Mouse (Mus musculus): ENCODE data around the gene Brf1. TPM values are rescaled to one million over a fixed set of nuclear protein-coding genes. Genes with fewer than 3 reads are reported as not detected.

Brf1 gene
- polyA plus RNA-seq, 1 experiment, result 27.2 TPM

DNA sequence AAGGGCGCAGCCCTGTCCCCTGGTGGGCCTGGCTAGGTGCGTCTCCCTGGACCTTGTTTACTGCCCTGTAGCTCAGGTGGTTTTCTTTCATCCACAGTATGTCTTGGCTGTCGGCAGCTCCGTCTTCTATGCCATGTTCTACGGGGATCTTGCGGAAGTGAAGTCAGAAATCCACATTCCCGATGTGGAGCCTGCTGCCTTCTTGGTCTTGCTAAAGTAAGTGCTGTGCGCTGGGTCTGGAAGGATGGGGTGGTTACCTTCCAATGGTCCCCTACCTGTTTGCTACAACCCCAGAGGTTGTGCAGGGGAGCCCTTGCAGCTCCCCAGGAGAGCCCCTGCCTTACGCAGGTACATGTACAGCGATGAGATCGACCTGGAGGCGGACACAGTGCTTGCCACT, 23.3 kb downstream of the Brf1 start:
- Histone ChIP-seq H3K36me3 (ENCODE audit: control insufficient read depth, insufficient read depth) (peaks cover 61% of the 10 kb centered on the region), H3ac (ENCODE audit: control insufficient read depth, insufficient read length, low read depth) (peak overlapping the region; percentile 77), H3K27me3 (ENCODE audit: control insufficient read depth, insufficient read depth, insufficient read length) (no peaks in the 10 kb centered on the region), H3K4me3 (ENCODE audit: insufficient read depth, poor library complexity, severe bottlenecking) (peak overlapping the region; percentile 53), H3K79me2 (ENCODE audit: control insufficient read depth, insufficient read depth) (peaks cover 21% of the 10 kb centered on the region), H3K79me3 (ENCODE audit: low read depth) (peaks cover 1% of the 10 kb centered on the region)
- no peak for TF ChIP-seq CTCF (IDR thresholded peaks at IDR 0.05; ENCODE audit: control insufficient read depth, insufficient read depth, insufficient read length)
- no peak for TF ChIP-seq MYOG (IDR thresholded peaks at IDR 0.05; ENCODE audit: control insufficient read depth, extremely low read depth, insufficient read length)
- TF ChIP-seq MYOD1 (IDR thresholded peaks at IDR 0.05; ENCODE audit: control insufficient read depth, insufficient read length, low read depth), result no peak
- no peak for TF ChIP-seq CEBPB (IDR thresholded peaks at IDR 0.05; ENCODE audit: low read depth)
- TF ChIP-seq USF1 (IDR thresholded peaks at IDR 0.05; ENCODE audit: low read depth), result no peak
- no peak for TF ChIP-seq MAX (IDR thresholded peaks at IDR 0.05)
- no peak for TF ChIP-seq FOSL1 (IDR thresholded peaks at IDR 0.05; ENCODE audit: insufficient read depth, low read length, poor library complexity, severe bottlenecking)

GRCm38 (mm10) chr12:112976371-112977073, 24.0 kb downstream of the Brf1 start, which contains the start of gene Btbd6:
Btbd6 (plus strand) TSS chr12:112976482.
- Histone ChIP-seq H3K4me3 (ENCODE audit: insufficient read depth, poor library complexity, severe bottlenecking) (peak within 1 kb of the TSS; percentile 53), H3K36me3 (ENCODE audit: control insufficient read depth, insufficient read depth) (peaks cover 57% of the 10 kb centered on the region), H3ac (ENCODE audit: control insufficient read depth, insufficient read length, low read depth) (peak within 1 kb of the TSS; percentile 77), H3K79me2 (ENCODE audit: control insufficient read depth, insufficient read depth) (peaks cover 21% of the 10 kb centered on the region), H3K27me3 (ENCODE audit: control insufficient read depth, insufficient read depth, insufficient read length) (no peaks in the 10 kb centered on the region), H3K79me3 (ENCODE audit: low read depth) (peaks cover 1% of the 10 kb centered on the region)
- TF ChIP-seq CEBPB (IDR thresholded peaks at IDR 0.05; ENCODE audit: low read depth) (no peak), MYOG (IDR thresholded peaks at IDR 0.05; ENCODE audit: control insufficient read depth, extremely low read depth, insufficient read length) (no peak), MAX (IDR thresholded peaks at IDR 0.05) (peak; percentile 47), USF1 (IDR thresholded peaks at IDR 0.05; ENCODE audit: low read depth) (no peak), MYOD1 (IDR thresholded peaks at IDR 0.05; ENCODE audit: control insufficient read depth, insufficient read length, low read depth) (no peak), FOSL1 (IDR thresholded peaks at IDR 0.05; ENCODE audit: insufficient read depth, low read length, poor library complexity, severe bottlenecking) (no peak), CTCF (IDR thresholded peaks at IDR 0.05; ENCODE audit: control insufficient read depth, insufficient read depth, insufficient read length) (peak; percentile 90)

DNA sequence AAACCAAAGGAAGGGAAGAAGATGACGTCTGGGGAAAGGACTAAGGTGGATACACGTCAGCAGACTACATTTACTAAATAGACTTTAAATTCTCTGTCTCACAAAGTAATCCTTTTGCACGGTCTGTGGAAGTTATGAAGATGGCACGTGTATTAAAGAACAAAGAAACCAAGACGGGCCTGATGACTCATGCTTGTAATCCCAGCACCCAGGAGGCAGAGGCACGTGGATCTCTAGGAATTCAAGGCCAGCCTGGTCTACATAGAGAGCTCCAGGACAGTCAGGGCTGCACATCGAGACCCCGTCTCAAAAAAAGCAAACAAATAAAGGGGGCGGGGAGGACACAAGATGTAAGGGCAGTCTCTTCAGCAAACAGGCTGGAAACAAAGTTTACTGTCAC, 25.8 kb downstream of the Brf1 start:
- Histone ChIP-seq H3K27me3 (ENCODE audit: control insufficient read depth, insufficient read depth, insufficient read length) (no peaks in the 10 kb centered on the region), H3ac (ENCODE audit: control insufficient read depth, insufficient read length, low read depth) (no peak overlapping the region), H3K79me3 (ENCODE audit: low read depth) (peaks cover 1% of the 10 kb centered on the region), H3K4me3 (ENCODE audit: insufficient read depth, poor library complexity, severe bottlenecking) (no peak overlapping the region), H3K36me3 (ENCODE audit: control insufficient read depth, insufficient read depth) (peaks cover 57% of the 10 kb centered on the region), H3K79me2 (ENCODE audit: control insufficient read depth, insufficient read depth) (peaks cover 21% of the 10 kb centered on the region)
- TF ChIP-seq CEBPB (IDR thresholded peaks at IDR 0.05; ENCODE audit: low read depth), result no peak
- no peak for TF ChIP-seq MYOG (IDR thresholded peaks at IDR 0.05; ENCODE audit: control insufficient read depth, extremely low read depth, insufficient read length)

GRCm38 (mm10) chr12:112969616-112970015, 30.9 kb downstream of the Brf1 start:
- peaks cover 1% of the 10 kb centered on the region for H3K79me3 ChIP-seq (ENCODE audit: low read depth)
- H3K36me3 ChIP-seq (ENCODE audit: control insufficient read depth, insufficient read depth), result peaks cover 82% of the 10 kb centered on the region
- H3K27me3 ChIP-seq (ENCODE audit: control insufficient read depth, insufficient read depth, insufficient read length), result no peaks in the 10 kb centered on the region
- no peak overlapping the region for H3ac ChIP-seq (ENCODE audit: control insufficient read depth, insufficient read length, low read depth)
- H3K4me3 ChIP-seq (ENCODE audit: insufficient read depth, poor library complexity, severe bottlenecking), result no peak overlapping the region
- no peaks in the 10 kb centered on the region for H3K79me2 ChIP-seq (ENCODE audit: control insufficient read depth, insufficient read depth)
- TF ChIP-seq USF1 (IDR thresholded peaks at IDR 0.05; ENCODE audit: low read depth), result no peak
- no peak for TF ChIP-seq MYOD1 (IDR thresholded peaks at IDR 0.05; ENCODE audit: control insufficient read depth, insufficient read length, low read depth)
- TF ChIP-seq MYOG (IDR thresholded peaks at IDR 0.05; ENCODE audit: control insufficient read depth, extremely low read depth, insufficient read length), result no peak
- no peak for TF ChIP-seq CEBPB (IDR thresholded peaks at IDR 0.05; ENCODE audit: low read depth)
- no peak for TF ChIP-seq CTCF (IDR thresholded peaks at IDR 0.05; ENCODE audit: control insufficient read depth, insufficient read depth, insufficient read length)
- no peak for TF ChIP-seq FOSL1 (IDR thresholded peaks at IDR 0.05; ENCODE audit: insufficient read depth, low read length, poor library complexity, severe bottlenecking)
- no peak for TF ChIP-seq MAX (IDR thresholded peaks at IDR 0.05)

- Histone ChIP-seq H3K27me3 (ENCODE audit: control insufficient read depth, insufficient read depth, insufficient read length) (no peaks in the 10 kb centered on the region), H3K79me2 (ENCODE audit: control insufficient read depth, insufficient read depth) (no peaks in the 10 kb centered on the region), H3ac (ENCODE audit: control insufficient read depth, insufficient read length, low read depth) (no peak overlapping the region), H3K4me3 (ENCODE audit: insufficient read depth, poor library complexity, severe bottlenecking) (no peak overlapping the region), H3K36me3 (ENCODE audit: control insufficient read depth, insufficient read depth) (peaks cover 82% of the 10 kb centered on the region), H3K79me3 (ENCODE audit: low read depth) (no peaks in the 10 kb centered on the region)
- TF ChIP-seq MYOD1 (IDR thresholded peaks at IDR 0.05; ENCODE audit: control insufficient read depth, insufficient read length, low read depth) (no peak), CTCF (IDR thresholded peaks at IDR 0.05; ENCODE audit: control insufficient read depth, insufficient read depth, insufficient read length) (no peak), MAX (IDR thresholded peaks at IDR 0.05) (no peak), USF1 (IDR thresholded peaks at IDR 0.05; ENCODE audit: low read depth) (no peak), FOSL1 (IDR thresholded peaks at IDR 0.05; ENCODE audit: insufficient read depth, low read length, poor library complexity, severe bottlenecking) (no peak), MYOG (IDR thresholded peaks at IDR 0.05; ENCODE audit: control insufficient read depth, extremely low read depth, insufficient read length) (no peak), CEBPB (IDR thresholded peaks at IDR 0.05; ENCODE audit: low read depth) (no peak)
Observed at GRCm38 (mm10) chr12:112968943-112969342, 31.6 kb downstream of the Brf1 start.

Data from C2C12 (cell line).